Mouse (Mus musculus) adrenal gland, postnatal 25 days (tissue): ENCODE data around the gene Arap1. TPM values are rescaled to one million over a fixed set of nuclear protein-coding genes. Genes with fewer than 3 reads are reported as not detected.
A peak's percentile ranks its signal among the peaks of the same experiment; 100 is the strongest.

Experiments used
- DNase-seq: peaks from one replicate; pipeline ENCODE4 v3.0.0; 2021; ENCODE audit warnings: mixed read lengths
- total RNA-seq: library from RNA; stranded (reverse); gene quantifications from 2 replicates; pipeline ENCODE4 v1.2.3, GENCODE M21; 2021

Arap1 gene
- total RNA-seq, 1 experiment from 2014 or later: 40.2 TPM

DNA sequence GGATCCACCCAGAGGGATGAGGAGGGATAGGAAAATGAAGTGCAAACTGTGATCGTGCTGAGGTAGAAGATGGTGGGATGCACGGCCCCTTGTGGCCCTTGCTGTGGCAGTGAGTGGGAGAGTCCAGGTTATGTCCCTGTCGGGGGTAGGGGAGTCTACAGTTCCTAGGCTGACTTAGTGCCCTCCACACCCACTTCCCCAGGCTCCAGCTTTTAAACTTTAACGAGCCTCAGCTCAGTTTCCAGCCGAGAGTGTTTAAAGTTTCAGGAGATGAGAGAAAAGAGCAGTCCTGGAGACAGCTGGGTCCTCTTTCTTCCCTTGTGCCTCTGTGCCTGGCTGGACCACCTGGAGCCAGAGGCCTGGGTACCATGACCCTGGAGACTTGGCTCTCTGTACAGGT, 20.6 kb upstream of the Arap1 start:
- DNase-seq: no peak

DNA sequence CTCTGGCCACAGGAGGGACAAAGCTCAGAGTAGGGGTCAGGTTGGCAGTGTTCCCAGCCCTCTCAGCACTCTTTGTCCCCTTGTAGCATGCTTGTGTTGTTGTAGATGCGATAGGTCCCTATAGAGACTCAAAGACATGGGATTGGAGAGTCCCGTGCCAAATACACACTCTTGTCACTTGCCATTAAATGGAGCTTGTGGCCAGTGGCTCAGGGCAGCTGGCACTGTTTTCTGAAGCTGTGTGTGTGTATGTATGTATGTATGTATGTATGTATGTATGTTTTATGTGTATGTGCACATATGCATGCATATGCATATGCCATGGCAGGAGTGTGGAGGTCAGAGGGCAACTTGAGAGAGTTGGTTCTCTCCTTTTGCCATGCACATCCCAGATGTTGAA, 20.1 kb upstream of the Arap1 start:
- DNase-seq: no peak

DNA sequence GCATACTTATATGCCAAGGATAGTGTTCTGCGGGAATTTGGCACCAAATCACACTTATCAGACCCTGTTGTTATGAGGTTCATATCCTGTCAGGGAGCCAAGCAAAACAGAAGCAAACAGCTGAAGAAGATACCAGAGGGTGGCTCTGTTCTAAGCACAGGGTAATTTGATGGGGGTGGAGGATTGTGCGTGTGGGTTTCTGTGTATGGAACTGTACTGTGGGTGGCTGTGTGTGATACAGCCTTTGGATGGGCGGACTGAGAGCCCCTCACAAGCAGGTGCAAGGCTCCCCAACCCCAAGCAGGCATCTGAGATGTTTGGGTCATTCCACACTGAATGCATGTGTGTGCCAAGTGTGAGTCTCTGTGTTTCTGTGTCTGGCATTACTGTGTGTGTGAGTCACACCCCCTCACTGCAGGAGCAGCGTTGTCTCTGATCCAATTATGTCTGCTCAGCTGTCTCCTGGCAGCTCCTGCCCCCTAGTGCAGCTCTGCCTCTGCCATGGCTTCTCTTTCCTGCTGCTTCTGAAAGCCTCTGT, 19.2 kb upstream of the Arap1 start:
- DNase-seq: peak; percentile 32

DNA sequence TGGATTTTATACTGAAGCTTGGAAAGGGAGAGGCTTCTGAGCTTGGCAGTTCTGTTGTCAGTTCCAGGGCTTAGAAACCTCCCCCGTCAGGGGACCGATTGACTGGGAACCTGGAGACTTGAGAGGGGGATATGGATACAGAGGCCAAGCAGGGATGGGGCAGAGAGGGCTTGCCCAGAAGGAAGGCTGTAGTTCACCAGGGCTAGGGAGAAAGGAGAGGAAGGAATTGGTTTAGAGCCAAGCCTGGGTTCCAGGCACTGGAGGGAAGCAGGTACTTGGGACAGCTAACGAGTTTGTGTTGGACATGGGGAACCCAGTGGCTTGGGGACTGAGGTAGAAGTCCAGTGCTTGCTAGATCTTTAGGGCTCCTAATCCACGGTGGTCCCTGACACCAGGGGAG, 18.3 kb upstream of the Arap1 start:
- no peak for DNase-seq

DNA sequence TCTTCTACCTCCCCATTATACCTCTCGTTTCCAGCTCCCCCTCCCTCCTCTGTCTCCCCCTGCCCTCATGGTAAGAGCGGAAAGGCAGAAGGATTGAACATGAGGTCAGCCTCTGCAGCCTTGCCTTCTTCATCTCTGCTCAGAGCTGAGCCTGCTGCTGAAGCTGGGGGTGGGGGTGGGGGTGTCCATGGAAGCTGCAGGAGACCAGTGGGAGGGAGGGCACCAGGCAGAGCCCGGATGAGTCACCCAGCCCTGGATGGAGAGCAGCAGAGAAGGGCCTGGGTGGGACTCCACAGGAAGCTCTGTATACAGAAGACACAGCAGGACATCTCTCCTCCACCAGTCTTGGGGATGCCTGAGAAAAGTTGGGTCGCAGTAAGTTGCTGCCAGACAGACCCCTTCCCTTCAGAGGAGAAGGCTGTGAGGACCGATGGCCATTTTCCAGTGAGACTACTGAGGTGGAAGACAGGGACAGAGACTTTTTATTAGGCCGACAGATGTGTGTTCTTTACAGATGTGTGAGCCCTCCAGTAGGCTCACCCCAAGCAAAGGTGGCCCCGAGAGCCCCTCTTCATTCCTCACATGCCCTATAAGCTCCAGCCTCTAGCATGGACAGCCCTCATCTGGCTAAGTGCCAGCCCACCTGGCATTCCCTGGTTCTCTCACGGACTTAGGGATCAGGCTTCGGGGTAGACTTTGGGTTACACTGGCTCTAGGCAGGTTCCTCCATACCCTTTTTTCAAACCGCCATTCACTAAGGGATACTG, 17.6 kb upstream of the Arap1 start:
- DNase-seq: peak; percentile 64

DNA sequence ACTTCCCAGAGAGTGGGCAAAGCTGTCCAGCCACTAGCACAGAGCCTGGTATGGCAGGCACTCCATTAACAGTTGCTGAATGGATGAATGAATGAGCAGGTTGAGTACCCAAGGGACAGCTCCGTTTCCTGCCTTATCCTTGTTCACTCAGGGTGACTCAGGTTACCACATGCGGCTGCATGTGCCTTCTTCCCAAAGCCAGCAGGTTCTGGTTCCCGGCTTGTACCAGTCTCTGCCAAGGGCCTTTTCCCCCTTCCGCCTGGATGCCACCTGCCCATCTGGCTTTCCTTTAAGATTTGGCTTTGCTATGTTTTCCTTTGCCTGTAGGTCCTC, 17.1 kb upstream of the Arap1 start:
- DNase-seq: no peak

DNA sequence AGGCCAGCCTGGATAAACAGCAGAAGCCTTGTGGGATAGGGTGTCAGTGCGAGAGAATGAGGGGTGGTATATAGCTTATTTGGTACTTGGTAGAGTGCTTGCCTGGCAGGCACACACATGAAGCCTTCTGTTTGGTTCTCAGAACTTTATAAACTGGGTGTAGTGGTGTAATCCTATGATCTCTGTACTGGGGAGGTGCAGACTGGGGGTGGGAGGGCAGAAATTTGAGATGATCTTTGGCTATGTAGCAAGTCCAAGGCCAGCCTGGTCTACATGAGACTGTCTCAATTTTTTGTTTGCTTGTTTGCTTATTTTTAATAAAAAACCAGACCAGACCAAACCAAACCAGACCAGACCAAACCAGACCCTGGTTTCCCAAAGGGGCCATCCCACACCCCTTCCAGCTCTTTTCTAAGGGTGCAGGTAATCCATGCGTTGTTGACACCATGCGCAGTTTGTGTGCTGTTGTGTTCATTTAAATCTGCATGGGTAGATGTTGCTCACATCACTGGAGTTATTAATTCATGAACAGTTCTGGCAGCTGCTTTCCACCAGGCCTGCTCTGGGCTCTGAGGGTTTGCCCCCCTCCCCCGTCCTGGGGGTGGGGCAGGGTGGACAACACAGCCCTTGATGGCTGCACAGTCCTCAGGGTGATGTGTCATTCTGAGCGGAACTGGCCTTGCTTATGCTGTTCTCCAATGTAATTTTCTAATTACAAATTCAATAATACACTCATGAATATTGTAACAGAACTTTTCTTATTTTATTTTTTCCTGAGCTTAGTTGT, 15.6 kb upstream of the Arap1 start:
- DNase-seq: peak; percentile 33

DNA sequence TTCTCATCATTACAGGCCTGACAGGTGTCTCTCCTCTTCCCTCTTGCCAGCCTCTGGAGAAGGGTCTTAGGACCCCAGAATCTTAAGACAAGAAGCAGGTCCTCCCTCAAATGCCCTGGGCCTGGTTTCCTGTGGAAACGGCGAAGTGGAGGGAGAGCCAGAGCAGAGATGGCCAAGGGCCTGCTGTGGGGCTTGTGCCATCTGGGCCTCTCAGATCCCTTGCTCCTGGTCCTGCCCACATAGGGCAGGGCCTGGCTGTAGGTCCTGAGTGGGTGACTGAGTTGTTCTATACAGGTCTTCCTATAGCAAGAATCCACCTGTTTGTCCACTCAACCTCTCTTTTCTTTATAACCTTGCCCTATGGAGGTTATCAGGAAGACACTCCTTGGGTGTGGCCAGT, 12.6 kb upstream of the Arap1 start:
- DNase-seq: no peak

DNA sequence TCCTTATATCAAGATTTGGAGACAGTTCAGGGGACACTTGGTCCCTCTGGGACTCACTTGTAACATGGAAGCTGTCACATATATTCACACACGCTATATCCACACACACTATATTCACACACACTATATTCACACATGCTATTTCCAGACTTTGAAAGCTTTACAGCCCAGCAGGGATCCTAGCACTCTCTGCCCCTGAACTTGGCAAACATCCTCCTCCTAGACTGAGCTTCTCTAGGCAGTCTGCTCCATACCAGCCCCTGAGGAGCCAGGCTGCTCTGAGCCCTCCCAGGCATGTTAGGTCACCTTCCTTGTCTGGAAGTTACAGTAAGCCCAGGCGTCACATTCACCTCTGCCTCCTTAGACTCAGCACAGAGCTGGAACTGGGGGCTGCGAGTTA, 11.2 kb upstream of the Arap1 start:
- no peak for DNase-seq

DNA sequence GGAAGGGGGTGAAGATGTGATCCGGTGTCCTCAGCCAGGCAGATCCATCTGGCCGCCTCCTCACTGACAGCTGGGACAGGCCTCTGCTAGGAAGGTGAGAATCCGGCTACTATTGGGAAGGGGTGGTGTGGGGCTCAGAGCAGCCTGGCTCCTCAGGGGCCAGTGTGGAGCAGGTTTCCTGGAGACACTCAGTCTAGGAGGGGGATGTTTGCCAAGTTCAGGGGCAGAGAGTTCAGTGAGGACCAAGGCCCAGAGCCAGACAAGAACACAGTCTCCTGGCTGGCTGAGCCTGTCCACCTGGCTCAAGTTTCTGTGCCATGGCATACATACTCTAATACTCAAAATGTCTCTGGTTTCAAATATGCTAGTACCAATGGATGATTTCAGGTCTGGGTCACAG, 10.5 kb upstream of the Arap1 start:
- no peak for DNase-seq

DNA sequence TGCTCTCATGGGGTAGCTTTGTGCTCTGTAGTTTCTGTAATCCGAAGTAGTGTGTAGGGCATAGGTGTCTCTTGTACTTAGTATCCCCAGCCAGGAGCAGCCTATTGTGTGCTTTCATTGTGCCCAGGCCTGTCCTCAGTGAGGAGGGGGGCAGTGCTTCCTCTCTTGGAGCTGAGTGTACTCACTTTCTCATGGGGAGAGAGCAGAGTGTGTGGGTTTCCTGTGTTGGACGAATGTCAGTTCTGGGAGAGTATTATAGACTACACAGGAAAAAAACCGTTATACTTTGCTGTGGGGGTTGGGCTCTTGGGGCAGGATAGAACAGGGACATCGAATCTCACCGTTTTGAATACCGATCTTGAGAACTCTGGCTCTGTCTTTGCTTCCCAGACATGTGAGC, 6.5 kb upstream of the Arap1 start:
- DNase-seq: no peak

DNA sequence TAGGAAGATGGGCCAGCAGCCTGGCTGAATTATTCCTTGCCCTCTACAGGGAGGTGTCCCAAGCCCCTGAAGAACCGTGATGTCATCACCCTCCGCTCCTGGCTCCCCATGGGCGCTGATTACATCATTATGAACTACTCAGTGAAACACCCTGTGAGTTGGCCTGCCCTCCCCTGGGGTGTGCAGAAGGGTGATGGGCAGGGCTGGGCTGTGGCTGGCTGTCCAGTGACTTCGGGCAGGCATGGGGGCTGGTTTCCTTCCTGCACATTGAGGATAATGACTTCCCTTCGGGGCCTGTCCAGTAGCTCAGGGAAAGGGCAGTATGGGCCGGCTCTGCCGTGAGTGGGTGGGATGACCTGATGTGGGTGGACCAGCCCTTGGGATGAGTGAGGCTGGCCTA, 4.7 kb upstream of the Arap1 start:
- no peak for DNase-seq

DNA sequence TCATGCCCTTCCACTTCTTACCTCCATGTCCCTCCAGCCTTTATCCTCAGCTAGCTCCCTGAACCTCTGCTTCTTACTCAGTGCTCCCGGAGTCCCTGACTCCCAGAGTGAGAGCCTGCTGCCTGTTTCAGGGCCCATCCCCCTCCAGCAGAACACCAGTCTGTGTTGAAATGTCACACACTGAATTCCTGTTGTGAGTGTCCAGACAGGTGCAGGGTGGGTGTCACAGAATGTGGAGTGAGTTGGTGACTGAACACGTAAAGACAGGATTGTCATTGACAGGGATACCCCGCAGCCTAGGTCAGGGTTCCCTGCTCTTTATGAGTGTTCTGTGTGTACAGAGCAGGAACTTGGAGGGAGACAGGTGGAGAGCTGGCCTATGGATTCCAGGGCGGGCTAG, 3.0 kb upstream of the Arap1 start:
- DNase-seq: no peak

DNA sequence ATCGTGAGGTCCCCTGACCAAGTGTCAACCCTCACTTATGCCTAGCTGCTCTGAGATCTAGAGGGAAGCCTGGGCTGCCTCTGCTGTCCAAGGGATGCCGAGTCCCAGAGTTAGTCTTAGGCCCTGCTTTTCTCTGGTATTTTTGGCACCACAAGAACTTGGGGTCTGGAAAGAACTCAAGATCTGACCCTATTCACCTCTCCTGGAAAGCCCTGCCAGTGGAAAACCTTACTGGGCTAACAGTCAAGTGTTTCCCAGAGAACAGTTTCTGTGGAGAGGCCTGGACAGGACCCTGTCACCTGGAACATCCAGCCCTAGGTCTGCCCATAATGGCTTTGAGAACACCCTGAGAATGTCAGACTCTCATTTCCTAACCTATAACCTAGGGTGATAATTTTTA, 876 bp upstream of the Arap1 start:
- DNase-seq: no peak

DNA sequence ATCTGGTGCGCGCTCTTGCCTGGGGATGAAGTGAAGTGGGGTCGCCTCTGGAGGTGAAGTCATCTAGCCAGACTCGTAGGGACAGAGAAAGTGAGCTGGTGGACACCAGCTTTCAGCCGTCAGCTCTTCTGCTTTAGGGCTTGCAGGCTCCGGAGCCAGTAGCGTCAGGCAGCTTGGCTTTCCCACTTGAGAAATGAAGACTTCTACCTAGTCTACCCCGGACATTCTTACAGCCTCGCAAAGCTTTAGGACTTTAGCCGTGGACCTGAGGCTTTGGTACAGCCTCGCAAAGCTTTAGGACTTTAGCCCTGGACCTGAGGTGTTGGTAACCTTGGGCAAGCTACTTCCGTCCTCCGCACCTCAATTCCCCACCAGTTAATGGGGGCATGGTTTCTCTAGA, 445 bp downstream of the Arap1 start:
- DNase-seq: no peak

DNA sequence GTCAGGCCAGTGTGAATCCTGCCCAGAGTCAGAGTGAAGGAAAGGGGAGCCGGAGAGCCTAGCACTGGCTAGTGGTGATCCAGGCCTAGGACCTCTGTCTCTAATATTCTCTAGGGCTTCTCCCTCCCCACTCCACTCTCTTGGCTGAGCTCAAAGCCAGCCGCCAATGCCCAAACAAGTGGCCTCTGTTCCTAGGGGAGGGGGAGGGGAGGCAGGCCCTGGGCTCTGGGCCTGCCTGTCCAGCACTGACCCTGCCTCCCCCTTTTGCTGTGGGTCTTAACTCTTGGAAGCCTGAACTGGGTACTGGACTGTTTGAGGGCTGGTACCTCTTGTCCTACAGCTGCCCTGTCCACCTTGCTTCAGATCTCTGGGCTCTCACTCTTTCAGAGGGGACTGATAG, 2.0 kb downstream of the Arap1 start:
- no peak for DNase-seq

DNA sequence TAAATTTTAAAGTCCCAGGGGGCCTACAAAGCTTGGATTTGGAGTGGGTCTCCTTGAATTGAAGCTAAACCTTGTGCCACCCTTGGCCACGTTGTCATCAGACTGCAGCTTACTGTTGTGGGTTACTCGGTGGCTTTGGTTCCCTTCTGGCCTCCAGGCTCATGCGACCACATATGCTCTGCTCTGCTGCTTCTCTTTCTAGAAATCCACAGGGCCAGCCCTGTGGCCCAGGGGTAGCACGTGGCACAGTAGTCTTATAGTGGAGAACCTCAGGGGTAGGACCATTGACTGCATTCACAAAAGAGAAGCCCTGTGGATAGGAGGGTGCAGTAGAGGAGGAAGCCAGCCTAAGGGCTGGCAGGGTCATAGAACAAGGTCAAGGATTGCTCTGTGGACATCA, 4.5 kb downstream of the Arap1 start:
- DNase-seq: no peak

DNA sequence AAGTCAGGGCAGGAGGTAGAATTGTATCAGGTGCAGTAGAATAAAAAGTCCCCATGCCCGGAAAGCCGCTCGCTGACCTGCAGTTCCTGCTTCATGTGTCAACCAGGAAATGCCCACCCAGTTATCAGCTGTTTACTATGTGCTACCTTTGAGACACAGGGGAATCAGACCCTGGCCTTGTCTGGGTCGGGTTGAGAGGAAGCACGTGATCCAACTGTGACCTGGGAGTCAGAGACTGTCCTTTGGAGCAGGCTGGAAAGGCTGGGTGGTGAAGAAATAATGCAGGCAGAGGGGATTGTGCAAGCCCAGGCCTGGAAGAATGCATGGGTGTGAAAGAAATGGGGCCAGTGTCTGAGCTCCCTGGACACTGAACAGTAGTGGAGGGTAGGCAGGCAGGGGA, 6.6 kb downstream of the Arap1 start:
- DNase-seq: no peak

DNA sequence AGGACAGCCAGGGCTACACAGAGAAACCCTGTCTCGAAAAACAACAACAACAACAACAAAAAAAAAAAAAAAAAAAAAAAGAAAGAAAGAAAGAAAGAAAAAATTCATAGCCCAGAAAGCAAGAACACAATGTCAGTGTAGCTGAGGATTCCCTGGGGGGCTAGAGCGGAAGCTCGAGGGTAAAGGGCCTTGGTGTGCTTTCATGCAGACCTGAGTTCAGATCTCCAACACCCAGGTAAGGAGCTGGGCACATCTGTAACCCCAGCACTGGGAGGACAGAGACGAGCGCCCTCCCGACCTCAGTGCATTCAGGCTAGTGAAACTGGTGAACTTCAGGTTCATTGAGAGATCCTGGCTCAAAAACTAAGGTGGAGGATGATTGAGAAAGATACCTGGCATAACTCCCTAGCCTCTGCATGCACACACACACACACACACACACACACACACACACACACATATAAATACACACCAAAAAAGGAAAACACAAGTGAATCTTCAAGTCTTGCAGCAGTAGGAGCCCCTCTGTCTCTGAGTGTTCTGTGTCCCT, 7.8 kb downstream of the Arap1 start:
- DNase-seq: no peak

DNA sequence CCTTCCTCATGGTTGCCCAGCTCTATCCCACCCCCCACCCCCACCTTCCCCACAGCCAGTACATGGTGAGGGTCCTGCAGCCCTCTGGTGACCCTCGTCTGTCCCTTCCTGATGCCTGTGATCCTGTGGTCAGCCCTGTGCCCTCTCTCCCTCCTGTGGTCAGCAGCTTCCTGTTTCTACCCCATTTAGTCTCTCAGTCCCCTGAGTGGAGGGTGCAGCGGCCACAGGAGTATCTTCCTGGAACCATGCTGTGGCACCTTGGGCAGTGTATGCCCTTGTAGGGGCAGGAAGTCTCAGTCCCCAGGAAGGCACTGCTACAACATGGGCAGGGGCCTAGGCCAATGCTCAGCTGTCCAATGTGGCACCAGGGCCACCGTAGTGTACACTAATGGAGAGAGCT, 9.0 kb downstream of the Arap1 start:
- no peak for DNase-seq

DNA sequence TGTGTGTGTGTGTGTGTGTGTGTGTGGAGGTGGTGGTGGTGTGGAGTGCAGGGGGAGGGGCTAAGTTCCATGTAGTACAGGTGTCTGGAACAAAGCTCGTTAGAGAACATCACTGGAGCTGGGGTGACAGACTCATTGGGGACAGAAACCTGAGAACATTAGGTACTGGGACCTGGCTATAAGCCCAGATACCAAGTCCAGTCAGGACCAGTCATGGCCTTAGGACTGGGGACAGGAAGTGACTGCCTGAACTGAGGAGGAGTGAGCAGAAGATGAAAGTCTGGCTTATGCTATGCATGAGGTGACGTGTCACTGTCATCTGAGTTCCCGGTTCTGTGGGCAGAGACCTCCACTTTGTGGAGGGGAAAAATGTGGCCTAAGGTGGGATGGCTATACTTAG, 12.5 kb downstream of the Arap1 start:
- no peak for DNase-seq

DNA sequence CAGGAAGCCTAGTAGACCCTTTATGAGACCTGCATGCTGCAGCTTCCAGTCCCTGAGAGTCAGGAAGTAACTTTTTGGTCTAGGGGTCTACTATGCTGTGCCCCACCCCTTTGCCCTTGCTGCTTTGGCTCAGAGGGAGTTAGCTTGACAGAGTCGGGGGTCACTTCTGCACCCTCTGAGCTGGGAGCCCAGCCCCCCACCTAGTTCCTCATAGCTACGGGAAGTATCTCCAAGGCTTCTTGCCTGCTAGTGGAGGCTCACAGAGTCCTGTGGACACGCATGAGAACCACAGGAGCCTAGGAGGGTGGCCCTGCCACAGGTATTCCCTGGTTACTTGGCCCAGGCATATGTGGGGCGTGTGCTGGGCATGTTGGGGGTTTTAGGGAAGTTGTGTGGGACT, 13.2 kb downstream of the Arap1 start:
- no peak for DNase-seq

DNA sequence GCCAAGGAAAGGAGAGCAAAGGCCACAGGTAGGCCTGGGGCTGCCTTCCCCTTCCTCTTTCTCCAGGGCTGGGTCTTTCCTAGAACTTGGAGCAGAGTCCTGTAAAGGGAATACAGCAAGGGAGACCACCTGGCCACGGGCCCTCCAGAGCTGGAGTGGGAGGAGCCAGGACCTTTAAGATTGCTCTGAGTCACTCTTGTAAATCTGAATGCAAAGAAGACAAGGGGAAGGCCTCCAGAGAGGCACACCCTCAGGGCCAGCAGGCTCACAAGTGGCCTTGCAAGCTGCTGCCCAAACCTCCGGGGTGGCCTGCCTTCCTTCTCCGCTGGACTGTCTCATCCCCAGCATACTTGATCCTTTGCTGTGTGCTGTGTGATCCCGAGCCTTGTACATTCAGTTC, 13.9 kb downstream of the Arap1 start:
- DNase-seq: no peak

DNA sequence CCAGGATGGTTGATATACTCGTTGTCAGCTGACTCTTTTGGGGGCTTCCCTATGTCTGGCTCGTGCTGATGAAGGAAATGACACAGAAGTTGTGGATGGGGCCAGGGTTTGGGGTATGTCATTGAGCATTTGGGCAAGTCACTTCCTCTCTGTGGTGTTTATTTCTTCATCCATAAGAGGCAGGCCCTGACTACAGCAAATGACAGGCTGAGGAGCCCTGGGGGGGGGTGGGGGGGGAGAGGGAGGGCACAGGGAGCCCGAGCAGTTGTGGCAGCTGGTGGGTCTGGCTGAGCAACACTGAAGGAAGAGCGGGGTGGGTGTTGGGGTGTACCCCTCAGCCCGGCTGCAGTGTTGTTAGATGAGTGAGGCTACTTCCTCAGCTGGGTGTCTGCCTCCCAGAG, 14.9 kb downstream of the Arap1 start:
- DNase-seq: no peak
